Mouse (Mus musculus) stomach, postnatal 0 days (tissue): Measurements from ENCODE around the gene Scube1. TPM values are rescaled to one million over a fixed set of nuclear protein-coding genes. Genes with fewer than 3 reads are reported as not detected.

Source experiments
- ATAC-seq: fragments of 200-750 bp; cut with Nextera tagmentation; 2 replicates; pipeline ENCODE4 v1.8.0; 2017; ENCODE audit not compliant: low FRiP score, low TSS enrichment
- DNase-seq: peaks from one replicate; pipeline ENCODE4 v3.0.0-alpha.2; 2016; ENCODE audit warnings: low spot score
- H3K27ac ChIP-seq: fragments of 300-500 bp; sonication (generic); replicated peaks from 2 replicates; pipeline ENCODE4 v1.5.1; 2014; ENCODE audit warnings: mild to moderate bottlenecking, control low read depth
- H3K27me3 ChIP-seq: fragments of 300-500 bp; sonication (generic); 2 replicates; pipeline ENCODE4 v1.6.1; 2014; ENCODE audit warnings: low read length; ENCODE audit not compliant: control insufficient read depth, insufficient read depth
- H3K36me3 ChIP-seq: fragments of 300-500 bp; sonication (generic); 2 replicates; pipeline ENCODE4 v1.6.1; 2014; ENCODE audit warnings: low read length, mixed read lengths; ENCODE audit not compliant: control insufficient read depth, insufficient read depth
- H3K4me1 ChIP-seq: fragments of 300-500 bp; sonication (generic); replicated peaks from 2 replicates; pipeline ENCODE4 v1.6.1; 2014; ENCODE audit warnings: antibody characterized with exemption; ENCODE audit not compliant: control insufficient read depth, insufficient read depth
- H3K4me2 ChIP-seq: fragments of 300-500 bp; sonication (generic); replicated peaks from 2 replicates; pipeline ENCODE4 v1.6.1; 2014; ENCODE audit warnings: low read depth, mild to moderate bottlenecking, control low read depth, moderate library complexity
- H3K4me3 ChIP-seq: fragments of 300-500 bp; sonication (generic); 2 replicates; pipeline ENCODE4 v1.5.1; 2014; ENCODE audit warnings: low read depth, low read length, control low read depth
- H3K9ac ChIP-seq: fragments of 300-500 bp; sonication (generic); 2 replicates; pipeline ENCODE4 v1.6.1; 2014; ENCODE audit warnings: mild to moderate bottlenecking, low read length, control low read depth, mixed read lengths
- H3K9me3 ChIP-seq: fragments of 300-500 bp; sonication (generic); 2 replicates; pipeline ENCODE4 v1.6.1; 2016; ENCODE audit warnings: low read length; ENCODE audit not compliant: control insufficient read depth
- CTCF ChIP-seq: IDR thresholded peaks from 2 replicates; pipeline ENCODE4 v1.5.1; 2016; ENCODE audit warnings: antibody characterized with exemption, low read depth, mild to moderate bottlenecking, moderate library complexity
- EP300 ChIP-seq: optimal IDR thresholded peaks from 2 replicates; pipeline ENCODE3; 2016; ENCODE audit warnings: antibody characterized with exemption
- WGBS: fragments of 180-500 bp; shearing (Covaris S2); extraction: QIAGEN DNeasy Blood & Tissue Kit; methylation state at CpG from one replicate; pipeline ENCODE4 v1.1.7; 2014; 5-methylcytosine and 5-hydroxymethylcytosine counted together
- polyA plus RNA-seq: library from polyadenylated mRNA; unstranded; fragments of >200 nt; fragmentation: Nextera tagmentation; extraction: Ambion mirVana; gene quantifications from 2 replicates; pipeline ENCODE4 v1.2.1, GENCODE M21; 2015

Gene Scube1
- polyA plus RNA-seq, 1 experiment from 2014 or later, result 5.0 TPM

DNA sequence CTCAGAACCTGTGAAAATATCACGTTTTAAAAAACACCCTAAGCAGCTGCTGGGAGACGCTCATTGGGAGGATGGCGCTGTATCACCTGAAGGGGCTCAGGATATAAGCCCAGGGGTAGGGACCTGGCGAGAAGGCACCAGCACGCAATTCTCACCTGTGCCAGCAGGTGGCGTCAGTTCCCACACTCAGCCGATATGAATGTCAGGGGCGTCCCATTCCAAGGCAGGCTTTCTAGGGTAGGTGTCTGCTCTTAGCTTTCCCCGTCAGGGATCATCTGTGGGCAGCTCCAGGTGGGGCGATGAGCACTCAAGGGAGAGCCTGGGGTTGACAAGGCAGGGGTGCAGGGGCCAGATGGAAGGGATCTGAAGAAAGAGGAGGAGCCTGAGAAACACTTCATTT is 35.9 kb upstream of the Scube1 start:
- Histone ChIP-seq H3K4me2 (no peak overlapping the region), H3K4me1 (no peaks in the 10 kb centered on the region), H3K4me3 (no peak overlapping the region), H3K36me3 (no peaks in the 10 kb centered on the region), H3K9me3 (no peaks in the 10 kb centered on the region), H3K27me3 (no peaks in the 10 kb centered on the region), H3K27ac (no peak overlapping the region), H3K9ac (no peak overlapping the region)
- ATAC-seq (no peak), DNase-seq (peak; percentile 57)
- WGBS, result 6% methylated on average over 10 of the region's 10 CpGs
- no peak for TF ChIP-seq EP300
- peak; percentile 83 for TF ChIP-seq CTCF

- WGBS, result 14% methylated on average over 4 of the region's 4 CpGs
- Histone ChIP-seq H3K9ac (no peak overlapping the region), H3K4me2 (no peak overlapping the region), H3K27me3 (no peaks in the 10 kb centered on the region), H3K4me1 (no peaks in the 10 kb centered on the region), H3K9me3 (no peaks in the 10 kb centered on the region), H3K4me3 (no peak overlapping the region), H3K36me3 (no peaks in the 10 kb centered on the region), H3K27ac (no peak overlapping the region)
- DNase-seq (no peak), ATAC-seq (no peak)
- TF ChIP-seq EP300 (no peak), CTCF (peak; percentile 80)
Measured at GRCm38 (mm10) chr15:83758958-83759357, 34.1 kb upstream of the Scube1 start.

- Histone ChIP-seq H3K4me3 (no peak overlapping the region), H3K9me3 (no peaks in the 10 kb centered on the region), H3K9ac (no peak overlapping the region), H3K27me3 (no peaks in the 10 kb centered on the region), H3K27ac (no peak overlapping the region), H3K4me1 (no peaks in the 10 kb centered on the region), H3K4me2 (no peak overlapping the region), H3K36me3 (no peaks in the 10 kb centered on the region)
- no peak for TF ChIP-seq EP300
- peak; percentile 83 for TF ChIP-seq CTCF
- 23% methylated on average over 9 of the region's 9 CpGs for WGBS
- DNase-seq (peak; percentile 26), ATAC-seq (no peak; the same call in 1 of the 2 replicates)
Measured at GRCm38 (mm10) chr15:83756742-83757141, 31.9 kb upstream of the Scube1 start.

- no peaks in the 10 kb centered on the region for H3K4me1 ChIP-seq
- WGBS, result 60% methylated on average over 9 of the region's 9 CpGs
- DNase-seq (no peak), ATAC-seq (no peak)
- no peak overlapping the region for H3K9ac ChIP-seq
- H3K27me3 ChIP-seq, result no peaks in the 10 kb centered on the region
- no peaks in the 10 kb centered on the region for H3K9me3 ChIP-seq
- no peaks in the 10 kb centered on the region for H3K36me3 ChIP-seq
- TF ChIP-seq EP300, result no peak
- TF ChIP-seq CTCF, result no peak
- no peak overlapping the region for H3K4me2 ChIP-seq
- no peak overlapping the region for H3K4me3 ChIP-seq
- H3K27ac ChIP-seq, result no peak overlapping the region
Measured at GRCm38 (mm10) chr15:83749436-83749835, 24.6 kb upstream of the Scube1 start.

DNA sequence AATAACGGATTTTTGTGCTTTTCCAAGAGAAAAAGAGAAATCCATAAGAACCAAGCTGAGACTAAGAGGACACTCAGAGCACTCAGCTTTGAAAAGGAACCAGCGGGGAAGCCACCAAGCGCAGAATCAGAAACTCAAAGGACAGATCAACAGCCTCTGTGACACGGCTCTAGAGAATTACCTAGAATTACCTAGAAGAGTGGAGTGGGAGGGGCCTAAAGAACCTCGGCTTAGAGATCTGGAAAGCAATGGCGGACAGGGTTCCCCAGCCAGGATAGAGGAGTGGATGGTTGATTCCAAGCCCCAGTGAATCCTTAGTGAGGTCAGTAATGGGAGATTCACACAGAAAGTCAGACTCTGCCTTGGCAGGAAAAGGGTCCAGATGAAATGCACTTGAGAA is 24.2 kb upstream of the Scube1 start:
- no peak for TF ChIP-seq CTCF
- no peak for TF ChIP-seq EP300
- DNase-seq, result no peak
- Histone ChIP-seq H3K27me3 (no peaks in the 10 kb centered on the region), H3K4me2 (no peak overlapping the region), H3K4me3 (no peak overlapping the region), H3K9me3 (no peaks in the 10 kb centered on the region), H3K4me1 (no peaks in the 10 kb centered on the region), H3K9ac (no peak overlapping the region), H3K36me3 (no peaks in the 10 kb centered on the region), H3K27ac (no peak overlapping the region)
- WGBS, result 79% methylated on average over 6 of the region's 6 CpGs
- ATAC-seq, result no peak

DNA sequence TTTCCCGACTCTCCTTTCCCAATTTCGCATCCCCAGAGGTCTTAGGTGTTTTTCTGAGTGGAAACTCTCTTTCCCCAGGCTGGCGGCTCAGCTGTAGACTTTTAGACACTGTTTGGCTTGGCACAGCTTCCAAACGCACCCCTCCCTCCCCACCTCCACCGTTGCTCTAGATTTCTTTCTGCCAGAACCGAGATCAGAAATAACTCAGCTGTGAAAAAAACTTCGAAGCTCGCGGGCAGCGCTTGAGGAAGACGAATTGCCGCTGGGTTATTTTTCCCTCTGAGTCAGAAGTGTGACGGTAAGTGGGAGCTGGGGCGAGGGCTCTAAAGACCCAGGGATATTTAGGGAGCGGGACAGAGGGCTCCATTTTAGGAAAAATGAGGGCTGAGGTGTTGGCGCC is 21.5 kb upstream of the Scube1 start:
- H3K27ac ChIP-seq, result no peak overlapping the region
- H3K36me3 ChIP-seq, result no peaks in the 10 kb centered on the region
- TF ChIP-seq CTCF (no peak), EP300 (no peak)
- no peaks in the 10 kb centered on the region for H3K9me3 ChIP-seq
- no peaks in the 10 kb centered on the region for H3K4me1 ChIP-seq
- no peak overlapping the region for H3K9ac ChIP-seq
- H3K4me2 ChIP-seq, result no peak overlapping the region
- no peak overlapping the region for H3K4me3 ChIP-seq
- 42% methylated on average over 16 of the region's 16 CpGs for whole genome bisulfite sequencing
- no peak for DNase-seq
- no peak for ATAC-seq
- H3K27me3 ChIP-seq, result no peaks in the 10 kb centered on the region
